Mouse (Mus musculus) heart, embryonic 11.5 days (tissue): ENCODE data around the gene Esm1. TPM values are rescaled to one million over a fixed set of nuclear protein-coding genes. Genes with fewer than 3 reads are reported as not detected.
"Not testable (repeated sequence)": the region's sequence is repeated elsewhere in the genome, so short reads cannot be mapped to it uniquely, and the experiment has no call there.

Source experiments
- ATAC-seq: fragments of 200-750 bp; cut with Nextera tagmentation; replicated peaks from 2 replicates; pipeline ENCODE4 v1.8.0; 2017; ENCODE audit warnings: moderate library complexity; ENCODE audit not compliant: insufficient number of reproducible peaks, low FRiP score, low TSS enrichment
- H3K27ac ChIP-seq: fragments of 300-500 bp; sonication (generic); 2 replicates; pipeline ENCODE4 v1.5.1; 2014; ENCODE audit warnings: mild to moderate bottlenecking, low read depth, low read length
- H3K27me3 ChIP-seq: fragments of 300-500 bp; sonication (generic); 2 replicates; pipeline ENCODE4 v1.6.1; 2014; ENCODE audit warnings: mild to moderate bottlenecking, low read length, mixed read lengths; ENCODE audit not compliant: control insufficient read depth, insufficient read depth
- H3K36me3 ChIP-seq: fragments of 300-500 bp; sonication (generic); 2 replicates; pipeline ENCODE4 v1.6.1; 2014; ENCODE audit warnings: mild to moderate bottlenecking, low read length, moderate library complexity, mixed read lengths; ENCODE audit not compliant: control insufficient read depth, insufficient read depth
- H3K4me1 ChIP-seq: fragments of 300-500 bp; sonication (generic); 2 replicates; pipeline ENCODE4 v1.6.1; 2014; ENCODE audit warnings: low read length; ENCODE audit not compliant: control insufficient read depth, insufficient read depth
- H3K4me2 ChIP-seq: fragments of 300-500 bp; sonication (generic); 2 replicates; pipeline ENCODE4 v1.6.1; 2014; ENCODE audit warnings: mild to moderate bottlenecking, moderate library complexity
- H3K4me3 ChIP-seq: fragments of 300-500 bp; sonication (generic); 2 replicates; pipeline ENCODE4 v1.5.1; 2014; ENCODE audit warnings: low read depth, low read length
- H3K9ac ChIP-seq: fragments of 300-500 bp; sonication (generic); 2 replicates; pipeline ENCODE4 v1.6.1; 2014; ENCODE audit warnings: mild to moderate bottlenecking, low read depth, low read length, moderate library complexity
- H3K9me3 ChIP-seq: fragments of 300-500 bp; sonication (generic); replicated peaks from 2 replicates; pipeline ENCODE4 v1.6.1; 2016; ENCODE audit warnings: low read length; ENCODE audit not compliant: control insufficient read depth
- WGBS: fragments of 180-500 bp; shearing (Covaris S2); extraction: QIAGEN DNeasy Blood & Tissue Kit; methylation state at CpG from one replicate; pipeline ENCODE4 v1.1.7; 2014; ENCODE audit not compliant: insufficient replicate concordance; 5-methylcytosine and 5-hydroxymethylcytosine counted together
- polyA plus RNA-seq: library from polyadenylated mRNA; unstranded; fragments of >200 nt; fragmentation: Nextera tagmentation; extraction: Ambion mirVana; gene quantifications from 2 replicates; pipeline ENCODE4 v1.2.1, GENCODE M21; 2014

Gene Esm1
- polyA plus RNA-seq, 1 experiment from 2014 or later: 0.90 TPM

DNA sequence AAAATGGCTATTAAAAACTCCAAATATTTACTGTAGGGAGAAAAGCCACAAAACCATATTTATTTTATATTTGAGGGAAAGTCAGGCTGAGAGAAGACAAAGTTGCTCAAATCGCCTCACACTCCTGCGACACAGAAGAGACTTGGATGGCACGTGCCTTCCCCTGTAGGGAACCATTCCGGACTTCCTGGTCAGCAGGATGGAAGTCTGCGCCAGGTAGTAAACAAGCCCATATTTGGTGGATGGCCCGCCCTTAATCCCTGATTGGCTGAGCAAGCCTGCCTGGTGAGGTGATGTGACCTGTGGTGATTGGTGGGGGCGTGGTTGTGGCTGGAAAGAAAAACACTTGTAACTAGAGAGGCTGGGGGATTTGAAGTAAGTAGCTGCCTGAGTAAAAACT, 43.1 kb downstream of the Esm1 start:
- H3K27ac ChIP-seq, H3K36me3 ChIP-seq, H3K4me2 ChIP-seq, ATAC-seq, H3K27me3 ChIP-seq, H3K9me3 ChIP-seq, H3K4me3 ChIP-seq, H3K4me1 ChIP-seq, H3K9ac ChIP-seq: not testable (repeated sequence)
- WGBS: 74% methylated on average over 6 of the region's 7 CpGs

DNA sequence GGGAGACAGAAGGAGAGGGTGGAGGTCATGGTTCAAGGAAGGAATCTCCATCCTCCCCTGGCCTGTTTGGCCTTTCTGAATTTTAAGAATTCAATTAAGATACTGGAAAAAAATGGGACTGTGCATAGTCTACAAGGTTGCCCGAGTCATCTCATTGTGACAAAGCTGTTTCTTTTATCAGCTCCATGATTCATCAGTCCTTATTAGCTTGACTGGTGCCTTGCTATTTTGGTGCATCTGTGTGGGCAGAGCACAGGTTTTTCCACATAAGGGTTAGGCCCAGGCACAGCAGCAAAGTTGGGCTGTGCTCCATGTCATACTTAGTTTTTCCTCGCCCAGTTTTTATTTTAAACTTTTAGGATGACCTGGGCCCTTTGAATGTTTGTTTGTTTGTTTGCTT, 47.3 kb downstream of the Esm1 start:
- no peaks in the 10 kb centered on the region for H3K36me3 ChIP-seq
- no peaks in the 10 kb centered on the region for H3K9me3 ChIP-seq
- no peaks in the 10 kb centered on the region for H3K4me1 ChIP-seq
- H3K9ac ChIP-seq: no peak overlapping the region
- no peak overlapping the region for H3K4me2 ChIP-seq
- no peak overlapping the region for H3K27ac ChIP-seq
- 71% methylated on average over 2 of the region's 2 CpGs for WGBS
- no peak overlapping the region for H3K4me3 ChIP-seq
- no peak for ATAC-seq
- no peaks in the 10 kb centered on the region for H3K27me3 ChIP-seq

DNA sequence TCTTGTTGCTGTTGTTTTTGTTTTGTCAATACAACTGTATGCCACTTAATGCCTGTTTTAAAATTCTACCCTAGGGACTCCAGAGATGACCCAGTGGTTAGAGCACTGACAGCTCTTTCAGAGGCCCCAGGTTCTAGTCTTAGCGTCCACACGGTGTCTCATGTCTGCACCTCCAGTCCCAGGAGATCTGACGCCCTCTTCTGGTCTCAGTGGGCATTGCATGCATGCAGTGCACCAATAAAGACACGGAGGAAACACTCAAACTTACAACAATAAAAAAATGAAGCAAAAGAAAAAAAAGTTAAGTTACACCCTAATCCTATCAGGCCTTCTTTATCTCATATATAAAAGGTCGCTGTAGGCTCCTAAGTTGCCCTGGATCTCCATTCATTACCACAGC, 47.7 kb downstream of the Esm1 start:
- Histone ChIP-seq H3K27me3 (no peaks in the 10 kb centered on the region), H3K4me2 (no peak overlapping the region), H3K4me3 (no peak overlapping the region), H3K27ac (no peak overlapping the region), H3K36me3 (no peaks in the 10 kb centered on the region), H3K9me3 (no peaks in the 10 kb centered on the region), H3K4me1 (no peaks in the 10 kb centered on the region), H3K9ac (no peak overlapping the region)
- WGBS: 49% methylated on average over 5 of the region's 5 CpGs
- no peak for ATAC-seq

DNA sequence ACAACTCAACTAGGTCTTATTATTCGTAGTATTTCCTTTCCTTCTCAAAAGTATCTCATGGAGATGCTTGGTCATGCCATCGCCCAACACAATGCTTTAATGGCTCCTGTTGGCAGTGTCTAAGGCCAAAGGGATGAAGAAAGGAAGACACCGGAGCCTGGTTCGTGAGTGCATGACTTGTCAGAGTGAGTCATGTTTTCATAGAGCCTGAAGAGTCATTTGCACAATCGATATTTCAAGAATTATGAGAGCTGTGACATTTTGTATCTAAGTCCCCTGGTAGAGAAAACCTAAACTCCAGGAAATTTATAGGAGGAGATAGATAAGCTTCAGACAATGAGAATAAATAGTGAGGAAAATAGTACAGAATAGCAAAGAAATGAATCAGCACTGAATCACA, 49.8 kb downstream of the Esm1 start:
- Histone ChIP-seq H3K27ac (no peak overlapping the region), H3K4me1 (no peaks in the 10 kb centered on the region), H3K9ac (no peak overlapping the region), H3K36me3 (no peaks in the 10 kb centered on the region), H3K9me3 (no peaks in the 10 kb centered on the region), H3K27me3 (no peaks in the 10 kb centered on the region), H3K4me2 (no peak overlapping the region), H3K4me3 (no peak overlapping the region)
- WGBS: 79% methylated on average over 5 of the region's 5 CpGs
- no peak for ATAC-seq

DNA sequence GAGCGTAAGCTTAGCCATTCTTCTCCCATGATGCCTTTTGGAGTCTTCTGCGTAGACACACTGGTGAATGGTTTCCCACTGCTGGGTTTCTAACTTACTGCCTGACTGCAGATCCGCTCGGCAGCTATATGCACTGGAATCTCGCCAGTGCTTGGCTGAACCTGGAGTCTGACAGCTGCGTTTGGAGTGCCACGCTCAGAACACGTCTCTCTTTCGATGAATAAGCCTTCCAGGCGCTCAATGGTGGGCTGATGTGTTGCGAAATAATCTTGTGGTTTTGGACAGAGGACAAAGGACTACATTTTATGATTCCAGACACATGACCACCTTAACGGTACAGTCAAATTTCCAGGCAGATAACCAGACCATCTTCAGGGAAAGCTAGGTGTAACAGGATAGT, 53.4 kb downstream of the Esm1 start:
- 72% methylated on average over 12 of the region's 12 CpGs for WGBS

DNA sequence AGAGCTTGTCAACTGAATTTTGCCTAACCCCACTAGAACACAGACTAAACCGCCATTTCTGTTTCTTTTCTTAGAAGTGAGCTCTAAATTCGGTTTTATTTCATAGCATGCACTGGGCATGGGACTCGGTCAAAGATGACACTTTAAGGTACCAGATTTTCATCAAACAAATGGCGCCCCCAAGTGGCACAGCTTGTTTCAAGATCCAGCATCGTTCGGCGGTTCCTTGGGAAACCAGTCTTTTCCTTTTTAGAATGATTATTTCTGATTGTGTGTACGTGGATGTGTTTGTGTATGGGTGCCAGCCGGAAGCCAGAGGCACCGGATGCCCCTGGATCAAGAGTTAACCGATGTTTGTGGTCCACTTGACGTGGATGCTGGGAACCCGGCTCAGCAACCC, 55.8 kb downstream of the Esm1 start:
- Histone ChIP-seq H3K9me3 (no peaks in the 10 kb centered on the region), H3K36me3 (no peaks in the 10 kb centered on the region), H3K27ac (no peak overlapping the region), H3K4me2 (no peak overlapping the region; the same call in 1 of the 2 replicates), H3K4me1 (no peaks in the 10 kb centered on the region), H3K4me3 (no peak overlapping the region), H3K27me3 (0 out of 2 replicates have a peak, but pooled peaks cover 2% of the 10 kb centered on the region), H3K9ac (no peak overlapping the region)
- ATAC-seq: no peak
- 26% methylated on average over 13 of the region's 13 CpGs for WGBS

More for the DNA sequence above, 53.4 kb downstream of the Esm1 start:
- Histone ChIP-seq H3K27ac (no peak overlapping the region), H3K9ac (no peak overlapping the region), H3K4me1 (no peaks in the 10 kb centered on the region), H3K36me3 (no peaks in the 10 kb centered on the region), H3K9me3 (no peaks in the 10 kb centered on the region), H3K27me3 (0 out of 2 replicates have a peak, but pooled peaks cover 2% of the 10 kb centered on the region), H3K4me3 (no peak overlapping the region), H3K4me2 (no peak overlapping the region)
- ATAC-seq: no peak

DNA sequence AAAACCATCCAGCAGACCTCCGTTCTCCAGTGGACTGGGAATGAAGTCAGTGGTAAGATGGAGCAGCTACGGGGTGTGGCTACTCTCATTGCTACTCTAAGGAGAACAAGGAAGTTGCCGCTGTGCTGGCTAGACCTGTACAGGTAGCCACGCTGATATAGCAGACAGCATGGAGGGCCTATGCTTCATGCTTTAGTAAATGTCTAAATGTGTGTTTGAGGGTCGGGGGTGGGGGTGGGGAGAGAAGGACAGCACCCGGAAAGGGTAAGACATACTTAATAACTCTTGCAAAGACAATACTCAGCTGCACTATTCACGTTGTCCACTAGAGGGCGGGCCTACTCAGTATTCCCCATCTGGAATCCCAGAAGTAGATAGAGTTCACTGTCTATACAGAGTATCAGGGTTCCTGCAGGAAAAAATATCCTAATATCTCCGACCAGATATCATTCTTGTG, 57.1 kb downstream of the Esm1 start:
- no peak for ATAC-seq

DNA sequence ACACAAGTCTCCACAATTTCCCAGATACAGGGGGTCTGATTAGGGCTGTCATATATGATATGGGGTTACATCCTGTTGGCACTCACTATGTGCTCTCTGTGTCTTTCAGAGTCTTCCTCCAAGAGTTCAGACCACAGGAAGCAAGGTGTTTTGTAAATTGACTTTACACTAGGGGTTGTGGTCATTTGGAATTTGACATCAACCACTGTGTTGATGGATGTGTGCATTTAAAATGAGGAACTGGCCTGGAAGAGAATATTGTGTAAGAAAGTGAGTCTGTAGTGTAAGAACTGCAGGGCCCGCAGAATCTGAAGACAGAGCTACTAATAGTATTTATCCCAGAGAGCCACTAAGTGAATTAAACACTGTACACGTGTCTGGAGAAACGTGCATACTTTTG, 57.7 kb downstream of the Esm1 start:
- Histone ChIP-seq H3K4me1 (no peaks in the 10 kb centered on the region), H3K9me3 (no peaks in the 10 kb centered on the region), H3K4me3 (no peak overlapping the region), H3K27me3 (0 out of 2 replicates have a peak, but pooled peaks cover 2% of the 10 kb centered on the region), H3K27ac (no peak overlapping the region), H3K36me3 (no peaks in the 10 kb centered on the region), H3K9ac (no peak overlapping the region), H3K4me2 (no peak overlapping the region)
- WGBS: 84% methylated on average over 3 of the region's 3 CpGs
- no peak for ATAC-seq

More for the DNA sequence above, 57.1 kb downstream of the Esm1 start:
- no peak overlapping the region for H3K27ac ChIP-seq
- 34% methylated on average over 9 of the region's 9 CpGs for WGBS
- H3K4me3 ChIP-seq: no peak overlapping the region
- no peak overlapping the region for H3K4me2 ChIP-seq
- no peaks in the 10 kb centered on the region for H3K9me3 ChIP-seq
- no peaks in the 10 kb centered on the region for H3K36me3 ChIP-seq
- 0 out of 2 replicates have a peak, but pooled peaks cover 2% of the 10 kb centered on the region for H3K27me3 ChIP-seq
- no peak overlapping the region for H3K9ac ChIP-seq
- H3K4me1 ChIP-seq: no peaks in the 10 kb centered on the region
